Mouse (Mus musculus) splenic B cell, adult 2 months (primary cell): ENCODE results near the gene Dpep3.
"Not testable (repeated sequence)": the region's sequence is repeated elsewhere in the genome, so short reads cannot be mapped to it uniquely, and the experiment has no call there.

Experiments used
- DNase-seq: peaks from one replicate; pipeline ENCODE4 v3.0.0-alpha.2; 2011; ENCODE audit warnings: low read depth, low spot score
- H3K27me3 ChIP-seq: 2 replicates; pipeline ENCODE4 v1.6.1; 2012; ENCODE audit warnings: mild to moderate bottlenecking, low read length, moderate library complexity, mixed read lengths; ENCODE audit not compliant: control insufficient read depth, poor library complexity, insufficient read depth, severe bottlenecking
- H3K36me3 ChIP-seq: 2 replicates; pipeline ENCODE4 v1.6.1; 2012; ENCODE audit warnings: mild to moderate bottlenecking, low read length, moderate library complexity, mixed read lengths; ENCODE audit not compliant: control insufficient read depth, poor library complexity, insufficient read depth, severe bottlenecking

The Dpep3 gene

DNA sequence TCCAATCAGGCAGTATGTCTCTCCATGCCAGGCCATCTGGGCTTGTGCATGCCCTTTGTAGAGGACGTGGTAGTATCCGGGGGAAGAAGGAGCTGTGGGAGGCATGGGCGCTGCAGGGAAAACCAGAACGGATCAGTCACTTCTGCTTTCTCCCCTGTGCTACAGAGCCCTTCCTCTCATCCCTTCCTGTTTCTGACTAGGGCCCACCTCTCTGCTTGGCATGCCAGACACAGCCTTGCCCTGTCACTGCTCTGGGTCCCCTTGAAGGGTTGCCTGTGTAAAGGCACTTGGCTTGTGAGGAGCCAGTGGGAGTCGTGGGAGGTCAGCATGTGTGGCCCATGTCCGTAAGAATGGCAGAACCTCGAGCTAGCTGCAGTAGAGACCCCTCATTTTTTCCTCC, 17.1 kb upstream of the Dpep3 start:
- peak; percentile 45 for DNase-seq
- Histone ChIP-seq H3K27me3 (no peaks in the 10 kb centered on the region), H3K36me3 (no peaks in the 10 kb centered on the region)

DNA sequence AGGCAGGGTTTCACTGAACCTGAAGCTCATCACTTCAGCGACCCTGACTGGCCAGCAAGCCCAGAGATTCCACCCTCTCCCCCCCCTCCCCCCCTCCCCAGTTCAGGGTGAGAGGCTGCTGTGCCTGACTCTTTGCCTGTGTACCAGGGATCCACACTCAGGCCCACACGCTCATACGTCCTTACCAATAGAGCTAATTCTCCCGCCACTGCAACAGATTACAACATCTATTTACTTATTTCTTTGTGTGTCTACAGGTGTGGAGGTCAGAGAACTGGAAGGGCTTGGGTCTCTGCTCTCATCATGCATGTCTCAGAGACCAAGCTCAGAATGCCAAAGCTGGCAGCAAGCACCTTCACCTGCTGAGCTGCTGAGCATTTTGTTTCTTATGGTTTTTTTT, 14.0 kb upstream of the Dpep3 start:
- no peaks in the 10 kb centered on the region for H3K27me3 ChIP-seq
- H3K36me3 ChIP-seq = no peaks in the 10 kb centered on the region
- no peak for DNase-seq

DNA sequence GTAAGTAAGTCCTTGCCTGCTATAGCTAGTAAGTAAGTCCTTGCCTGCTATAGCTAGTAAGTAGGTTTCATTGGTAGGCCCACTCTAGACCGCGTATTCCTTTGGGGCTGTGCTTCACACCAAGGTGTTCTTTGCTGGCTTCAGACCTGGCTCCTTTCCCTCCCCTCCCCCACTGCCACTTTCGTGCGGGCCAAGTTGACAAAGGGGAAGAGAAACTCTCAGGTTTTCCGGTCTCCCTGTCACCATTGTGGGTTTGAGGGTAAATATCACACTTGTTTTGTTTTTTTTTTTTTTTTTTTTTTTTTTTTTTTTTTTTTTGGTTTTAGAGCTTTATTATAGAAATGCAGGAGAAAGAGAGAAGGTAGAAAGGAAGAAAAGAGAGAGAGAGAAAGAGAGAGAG, 13.3 kb upstream of the Dpep3 start:
- peak; percentile 91 for DNase-seq
- Histone ChIP-seq H3K36me3 (no peaks in the 10 kb centered on the region), H3K27me3 (no peaks in the 10 kb centered on the region)

- DNase-seq = no peak
- no peaks in the 10 kb centered on the region for H3K27me3 ChIP-seq
- H3K36me3 ChIP-seq = no peaks in the 10 kb centered on the region
These were observed 12.3 kb upstream of the Dpep3 start for GRCm38 (mm10) chr8:105991546-105991945.

- Histone ChIP-seq H3K36me3 (no peaks in the 10 kb centered on the region), H3K27me3 (no peaks in the 10 kb centered on the region)
- peak; percentile 93 for DNase-seq
These were observed 11.7 kb upstream of the Dpep3 start, which contains the start of gene Dus2 for GRCm38 (mm10) chr8:105990856-105991387. Gene Dus2 (plus strand): TSS chr8:105991337.

GRCm38 (mm10) chr8:105988546-105988945, 9.3 kb upstream of the Dpep3 start:
- Histone ChIP-seq H3K27me3 (no peaks in the 10 kb centered on the region), H3K36me3 (no peaks in the 10 kb centered on the region)
- no peak for DNase-seq

DNA sequence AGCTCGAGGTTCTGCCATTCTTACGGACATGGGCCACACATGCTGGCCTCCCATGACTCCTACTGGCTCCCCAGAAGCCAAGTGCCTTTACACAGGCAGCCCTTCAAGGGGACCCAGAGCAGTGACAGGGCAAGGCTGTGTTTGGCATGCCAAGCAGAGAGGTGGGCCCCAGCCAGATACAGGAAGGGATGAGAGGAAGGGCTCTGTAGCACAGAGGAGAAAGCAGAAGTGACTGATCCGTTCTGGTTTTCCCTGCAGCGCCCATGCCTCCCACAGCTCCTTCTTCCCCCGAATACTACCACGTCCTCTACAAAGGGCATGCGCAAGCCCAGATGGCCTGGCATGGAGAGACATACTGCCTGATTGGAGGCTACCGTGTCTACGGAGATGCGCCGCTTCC, 4.2 kb upstream of the Dpep3 start:
- DNase-seq, H3K36me3 ChIP-seq, H3K27me3 ChIP-seq: not testable (repeated sequence)

- no peaks in the 10 kb centered on the region for H3K36me3 ChIP-seq
- H3K27me3 ChIP-seq = no peaks in the 10 kb centered on the region
- no peak for DNase-seq
These were observed 1.9 kb upstream of the Dpep3 start for GRCm38 (mm10) chr8:105981146-105981545.

- no peak for DNase-seq
- Histone ChIP-seq H3K27me3 (no peaks in the 10 kb centered on the region), H3K36me3 (no peaks in the 10 kb centered on the region)
These were observed 3.9 kb downstream of the Dpep3 start for GRCm38 (mm10) chr8:105975363-105975762.

- H3K27me3 ChIP-seq = no peaks in the 10 kb centered on the region
- no peak for DNase-seq
- no peaks in the 10 kb centered on the region for H3K36me3 ChIP-seq
These were observed 8.1 kb downstream of the Dpep3 start for GRCm38 (mm10) chr8:105971019-105971720.

- no peak for DNase-seq
- Histone ChIP-seq H3K36me3 (no peaks in the 10 kb centered on the region), H3K27me3 (no peaks in the 10 kb centered on the region)
These were observed 9.9 kb downstream of the Dpep3 start for GRCm38 (mm10) chr8:105969367-105969766.

GRCm38 (mm10) chr8:105966692-105967311, 12.4 kb downstream of the Dpep3 start:
- Histone ChIP-seq H3K36me3 (no peaks in the 10 kb centered on the region), H3K27me3 (no peaks in the 10 kb centered on the region)
- no peak for DNase-seq

GRCm38 (mm10) chr8:105965905-105966341, 13.3 kb downstream of the Dpep3 start, which contains the start of gene Slc12a4:
Gene Slc12a4 (minus strand): TSS chr8:105966097.
- no peaks in the 10 kb centered on the region for H3K36me3 ChIP-seq
- no peaks in the 10 kb centered on the region for H3K27me3 ChIP-seq
- DNase-seq = peak; percentile 75

DNA sequence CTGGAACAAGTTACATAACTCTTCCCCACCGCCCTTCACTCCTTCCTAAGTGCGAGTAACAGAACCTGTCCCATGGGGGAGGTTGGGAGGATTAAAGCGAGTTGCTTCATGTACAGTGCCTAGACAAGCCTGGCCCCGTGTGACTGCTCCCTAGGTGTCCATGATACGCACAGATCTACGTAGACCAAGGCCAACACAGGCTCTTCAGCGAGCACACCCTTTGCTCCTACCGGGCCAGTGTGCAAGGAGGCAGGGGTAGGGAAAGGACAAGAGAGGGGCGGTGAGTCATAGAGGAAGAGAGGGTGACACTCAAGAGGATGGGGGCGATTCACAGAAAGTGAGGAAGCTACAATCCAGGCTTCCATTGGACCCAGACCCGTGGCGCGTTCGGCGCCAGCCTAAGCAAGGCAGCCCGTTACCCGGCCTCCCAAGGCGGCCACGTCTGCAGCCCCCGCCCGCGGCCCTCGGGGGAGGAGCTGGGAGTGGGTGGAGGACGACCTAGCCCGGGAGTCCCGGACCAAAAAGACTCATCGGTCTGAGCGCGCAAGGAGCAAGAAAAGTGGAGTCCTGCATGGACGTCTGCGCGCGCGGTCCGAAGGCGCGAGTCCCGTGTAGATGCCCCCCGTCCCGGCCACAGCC, 13.8 kb downstream of the Dpep3 start:
- peak; percentile 33 for DNase-seq
- H3K36me3 ChIP-seq = no peaks in the 10 kb centered on the region
- no peaks in the 10 kb centered on the region for H3K27me3 ChIP-seq
